Mouse (Mus musculus): ENCODE measurements around the gene Gbp8. TPM values are rescaled to one million over a fixed set of nuclear protein-coding genes. Genes with fewer than 3 reads are reported as not detected.

Gene Gbp8
- polyA plus RNA-seq, 1 experiment from 2014 or later = 0.41 TPM

Other genes with a start within 250 kb of the Gbp8 start
- gene Abcg3, start 156.8 kb downstream of the Gbp8 start, polyA plus RNA-seq (2015; fragmentation: Nextera tagmentation; extraction: Ambion mirVana) = 0.40 and 2.5 TPM in 2 replicates
- 1.4 and 3.5 TPM in 2 replicates for gene Gbp9, start within 50 bp of the Gbp8 start, polyA plus RNA-seq (2015; fragmentation: Nextera tagmentation; extraction: Ambion mirVana)
- gene Gbp4, start within 50 bp of the Gbp8 start, polyA plus RNA-seq (2015; fragmentation: Nextera tagmentation; extraction: Ambion mirVana) = 2.2 and 7.4 TPM in 2 replicates
- gene Gbp10, start 100.0 kb upstream of the Gbp8 start, polyA plus RNA-seq (2015; fragmentation: Nextera tagmentation; extraction: Ambion mirVana) = 1.6 and 1.8 TPM in 2 replicates
- 0.24 and 0.51 TPM in 2 replicates for gene Gm43302, start 154.2 kb upstream of the Gbp8 start, polyA plus RNA-seq (2015; fragmentation: Nextera tagmentation; extraction: Ambion mirVana)
- gene Gbp6, start 154.2 kb upstream of the Gbp8 start, polyA plus RNA-seq (2015; fragmentation: Nextera tagmentation; extraction: Ambion mirVana) = 2.8 and 5.2 TPM in 2 replicates

Data from neural tube, embryonic 15.5 days (tissue).